Mouse (Mus musculus) MEL (cell line): ENCODE results near the gene Klf2.

Experiments used
- CHD1 ChIP-seq: IDR thresholded peaks from 2 replicates; pipeline ENCODE4 v1.6.1; 2012; ENCODE audit warnings: low read depth, mild to moderate bottlenecking, inconsistent platforms, low read length, improper control_type of control experiment
- CTCF ChIP-seq, 3 experiments: IDR thresholded peaks in 2 of 3; conservative IDR thresholded peaks in 1 of 3; 2 replicates each; pipeline ENCODE4 v1.5.1; 2011 to 2012; ENCODE audit warnings: low read length in 3 of 3, low read depth in 2 of 3, mild to moderate bottlenecking in 2 of 3, improper control_type of control experiment in 1 of 3, inconsistent platforms in 1 of 3, mixed read lengths in 1 of 3, moderate library complexity in 1 of 3; ENCODE audit not compliant: control insufficient read depth in 1 of 3, insufficient read depth in 1 of 3, poor library complexity in 1 of 3, severe bottlenecking in 1 of 3
- HCFC1 ChIP-seq: IDR thresholded peaks from 2 replicates; pipeline ENCODE4 v1.6.1; 2012; ENCODE audit warnings: low read depth, mild to moderate bottlenecking, inconsistent platforms, low read length, improper control_type of control experiment, moderate library complexity
- MAZ ChIP-seq: IDR thresholded peaks from 2 replicates; pipeline ENCODE4 v1.6.1; 2012; ENCODE audit warnings: low read depth, mild to moderate bottlenecking, inconsistent platforms, low read length, improper control_type of control experiment
- MYC ChIP-seq: IDR thresholded peaks from 2 replicates; pipeline ENCODE4 v1.6.1; 2011; ENCODE audit warnings: low read depth, mild to moderate bottlenecking, low read length, improper control_type of control experiment, moderate library complexity
- POLR2A ChIP-seq, 2 experiments: IDR thresholded peaks; 2 replicates each; pipeline ENCODE4 v1.6.1; 2011 to 2012; ENCODE audit warnings: low read length in 2 of 2, mild to moderate bottlenecking in 2 of 2, control low read depth in 1 of 2, improper control_type of control experiment in 1 of 2, low read depth in 1 of 2, moderate library complexity in 1 of 2; ENCODE audit not compliant: control insufficient read depth in 1 of 2, insufficient read depth in 1 of 2, poor library complexity in 1 of 2
- RAD21 ChIP-seq: IDR thresholded peaks from 2 replicates; pipeline ENCODE4 v1.6.1; 2011; ENCODE audit warnings: mild to moderate bottlenecking, low read depth, low read length, improper control_type of control experiment
- SMC3 ChIP-seq: IDR thresholded peaks from 2 replicates; pipeline ENCODE4 v1.6.1; 2011; ENCODE audit warnings: low read depth, low read length, improper control_type of control experiment
- TAL1 ChIP-seq: IDR thresholded peaks from 2 replicates; pipeline ENCODE4 v1.6.1; 2012; ENCODE audit warnings: mild to moderate bottlenecking, inconsistent platforms, low read length, moderate library complexity, mixed read lengths
- UBTF ChIP-seq: IDR thresholded peaks from 2 replicates; pipeline ENCODE4 v1.6.1; 2012; ENCODE audit warnings: low read depth, mild to moderate bottlenecking, inconsistent platforms, low read length, improper control_type of control experiment, moderate library complexity, borderline replicate concordance; ENCODE audit not compliant: insufficient read depth
- USF1 ChIP-seq: IDR thresholded peaks from 2 replicates; pipeline ENCODE4 v1.6.1; 2014; ENCODE audit warnings: low read depth, mild to moderate bottlenecking, inconsistent platforms, low read length, improper control_type of control experiment, moderate library complexity

GRCm38 (mm10) chr8:72291104-72291503 is 27.7 kb upstream of the Klf2 start:
- no peak for TF ChIP-seq UBTF
- TF ChIP-seq POLR2A (IDR thresholded peaks at IDR 0.05; ENCODE audit: control insufficient read depth in 1 of 2, insufficient read depth in 1 of 2, low read depth in 1 of 2, low read length in 2 of 2, poor library complexity in 1 of 2): no peak
- TF ChIP-seq TAL1: no peak
- TF ChIP-seq CTCF (IDR thresholded peaks at IDR 0.05 in 2 of 3, conservative IDR thresholded peaks at IDR 0.05 in 1 of 3; ENCODE audit: control insufficient read depth in 1 of 3, insufficient read depth in 1 of 3, low read depth in 2 of 3, low read length in 3 of 3, poor library complexity in 1 of 3, severe bottlenecking in 1 of 3): no peak
- TF ChIP-seq CHD1: no peak
- no peak for TF ChIP-seq RAD21
- no peak for TF ChIP-seq MYC
- TF ChIP-seq MAZ: no peak
- TF ChIP-seq SMC3: no peak
- TF ChIP-seq HCFC1: no peak
- no peak for TF ChIP-seq USF1
